Mouse (Mus musculus) left cerebral cortex, adult 8-10 months (tissue): ENCODE data around the gene Tex13b. TPM values are rescaled to one million over a fixed set of nuclear protein-coding genes. Genes with fewer than 3 reads are reported as not detected.
"Not testable (repeated sequence)": the region's sequence is repeated elsewhere in the genome, so short reads cannot be mapped to it uniquely, and the experiment has no call there.

Experiments
- DNase-seq, 2 experiments: peaks; one replicate each; pipeline ENCODE4 v3.0.0; 2022; ENCODE audit warnings: low spot score in 2 of 2
- total RNA-seq, 4 experiments: library from RNA; stranded (reverse); gene quantifications; 2 replicates each; pipeline ENCODE4 v1.2.4; 2022

The Tex13b gene
- not detected for total RNA-seq

- DNase-seq, result no peak
Measured at GRCm38 (mm10) chrX:140813312-140814006, at the start of gene Tex13b. Tex13b (minus strand) TSS chrX:140813433.

DNA sequence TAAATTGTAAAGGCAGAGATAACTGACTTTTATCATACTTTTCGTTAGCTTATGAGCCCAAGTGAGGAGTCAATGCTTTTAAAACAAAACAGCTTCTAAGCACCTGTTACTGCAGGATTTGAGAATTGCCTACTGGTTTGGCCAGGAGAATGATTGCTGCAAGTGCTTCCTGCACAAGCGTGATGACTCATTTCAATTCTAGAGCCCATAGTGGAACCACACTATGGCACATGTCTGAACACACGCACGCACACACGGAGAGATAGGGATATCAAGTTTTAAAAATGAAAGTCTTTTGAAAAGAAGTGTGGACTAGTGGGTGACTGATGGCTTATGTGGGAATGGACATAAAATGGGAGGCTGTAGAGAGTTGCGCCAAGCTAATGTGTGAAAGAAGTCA, 49.5 kb upstream of the Tex13b start:
- no peak for DNase-seq

DNA sequence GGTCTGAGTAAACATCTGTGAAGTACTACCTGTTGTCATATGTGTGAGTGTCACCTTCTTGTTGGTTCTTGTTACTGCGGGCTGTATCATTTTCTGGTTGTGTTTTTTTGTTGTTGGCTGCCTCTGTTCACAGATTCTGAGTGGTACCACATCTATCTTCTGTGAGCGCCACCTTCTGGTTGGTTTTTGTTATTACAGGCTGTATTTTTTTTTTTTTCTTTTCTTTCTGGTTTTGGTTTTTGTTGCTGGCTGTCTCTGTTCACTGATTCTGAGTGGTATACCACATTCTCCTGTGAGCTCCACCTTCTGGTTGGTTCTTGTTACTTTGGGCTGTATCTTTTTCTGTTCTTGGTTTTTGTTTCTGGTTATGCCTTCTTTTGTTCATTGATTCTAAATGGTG, 44.2 kb upstream of the Tex13b start:
- DNase-seq, result no peak

- not testable (repeated sequence) for DNase-seq
Measured at GRCm38 (mm10) chrX:140857040-140857439, 43.8 kb upstream of the Tex13b start.

GRCm38 (mm10) chrX:140854561-140854960, 41.3 kb upstream of the Tex13b start:
- no peak for DNase-seq

DNA sequence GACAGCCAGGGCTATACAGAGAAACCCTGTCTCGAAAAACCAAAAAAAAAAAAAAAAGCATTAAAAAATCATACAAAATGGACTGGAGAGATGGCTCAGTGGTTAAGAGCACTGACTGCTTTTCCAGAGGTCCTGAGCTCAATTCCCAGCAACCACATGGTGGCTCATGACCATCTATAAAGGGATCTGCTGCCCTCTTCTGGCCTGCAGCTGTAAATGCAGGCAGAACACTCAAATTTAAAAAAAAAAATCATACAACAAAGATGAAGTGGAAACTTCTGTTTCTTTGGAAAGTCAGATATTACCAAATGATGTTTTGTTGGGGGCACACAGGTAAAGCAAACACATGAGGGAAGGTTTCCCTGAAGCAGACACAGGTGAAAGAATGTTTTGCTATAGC, 32.2 kb upstream of the Tex13b start:
- not testable (repeated sequence) for DNase-seq

DNA sequence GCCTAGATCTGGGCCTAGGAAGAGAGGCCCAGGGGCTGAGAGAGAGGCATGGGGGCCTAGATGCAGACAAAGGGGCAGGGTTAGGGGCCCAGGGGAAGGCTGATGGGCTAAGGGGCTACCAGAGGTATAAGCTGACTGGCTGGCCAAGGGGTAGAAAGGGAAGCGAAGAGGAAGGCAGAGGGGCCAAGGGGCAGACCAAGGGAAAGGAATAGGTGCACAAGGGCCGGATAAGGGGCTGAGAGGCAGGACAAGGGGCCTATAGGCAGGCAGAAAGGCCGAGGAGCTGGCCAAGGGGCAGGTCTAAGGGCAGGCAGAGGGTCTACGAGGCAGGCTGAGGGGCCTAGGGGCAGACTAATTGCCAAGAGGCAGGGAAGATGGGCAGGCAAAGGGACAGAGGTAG, 26.7 kb upstream of the Tex13b start:
- DNase-seq, result no peak

DNA sequence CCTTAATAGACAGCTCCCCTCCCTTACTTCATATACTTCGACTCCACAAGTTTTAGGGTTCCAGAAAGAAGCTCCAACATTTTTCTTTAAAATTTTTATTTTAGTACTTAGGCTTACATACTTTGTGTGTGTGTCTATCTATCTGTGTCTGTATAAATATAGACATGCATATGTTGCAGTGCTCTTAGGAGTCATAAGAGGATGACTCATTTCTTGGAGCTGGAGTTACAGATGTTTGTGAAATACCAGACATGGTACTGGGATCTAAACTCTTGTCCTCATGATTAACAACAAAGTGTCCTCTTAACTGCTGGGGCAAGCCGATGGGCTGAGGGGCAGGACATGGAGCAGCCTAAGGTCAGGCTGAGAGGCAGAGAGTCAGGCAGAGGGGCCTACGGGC, 24.8 kb upstream of the Tex13b start:
- no peak for DNase-seq

DNA sequence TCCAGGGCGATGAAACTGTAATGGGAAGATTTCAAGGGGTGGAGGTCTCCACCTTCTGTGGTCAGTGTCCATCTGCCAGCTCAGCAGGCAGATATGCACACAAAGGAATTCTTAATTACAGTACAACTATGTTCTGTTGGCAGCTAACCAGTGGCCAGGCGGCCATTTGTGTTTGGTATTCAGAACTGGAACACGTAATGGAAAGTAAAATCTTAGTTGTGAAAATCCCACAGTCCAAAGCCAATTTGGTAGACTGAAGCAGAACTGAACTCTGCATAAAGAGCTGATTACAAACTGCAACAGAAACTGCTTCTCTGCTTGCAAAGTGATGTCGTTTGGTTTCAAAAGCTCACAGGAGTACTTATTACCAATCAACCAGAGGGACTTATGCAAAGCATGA, 18.5 kb upstream of the Tex13b start:
- DNase-seq, result no peak

GRCm38 (mm10) chrX:140822295-140822694, 9.1 kb upstream of the Tex13b start:
- no peak for DNase-seq

DNA sequence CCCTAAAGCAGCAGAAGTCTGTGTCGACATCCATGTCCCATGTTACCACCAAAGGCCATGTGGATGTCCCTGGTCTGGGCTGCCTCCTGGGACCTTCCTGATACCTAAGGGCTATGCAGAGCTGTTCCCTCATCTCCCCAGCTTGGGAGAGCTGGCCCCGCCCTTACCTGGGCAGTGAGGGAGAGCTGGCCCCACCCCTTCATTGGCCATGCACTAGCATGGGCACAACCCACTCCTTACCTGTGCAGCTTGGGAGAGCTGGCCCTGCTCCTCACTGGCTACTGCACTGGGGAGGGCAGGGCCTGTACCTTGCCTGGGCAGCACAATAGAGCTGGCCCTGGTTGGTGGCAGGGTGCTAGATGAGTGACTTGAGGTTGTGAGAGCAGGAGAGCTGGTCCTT, 7.9 kb downstream of the Tex13b start:
- DNase-seq, result no peak

GRCm38 (mm10) chrX:140769794-140770193, 43.4 kb downstream of the Tex13b start:
- DNase-seq, result no peak

Other genes starting within 250 kb of the Tex13b start
- 10 to 100 TPM; 88.4 to 97.1 (median 92.7) TPM for gene Tsc22d3, start 212.8 kb downstream of the Tex13b start, total RNA-seq
- gene Mid2, start 148.8 kb downstream of the Tex13b start, total RNA-seq, result 10 to 100 TPM; 31.0 to 33.4 (median 32.2) TPM
- not detected for gene Vsig1, start 94.2 kb upstream of the Tex13b start, total RNA-seq
- 10 to 100 TPM; 19.5 to 21.5 (median 20.6) TPM for gene Psmd10, start 143.3 kb upstream of the Tex13b start, total RNA-seq
- 10 to 100 TPM; 10.8 to 17.6 (median 12.5) TPM for gene Atg4a, start 143.5 kb upstream of the Tex13b start, total RNA-seq